Mouse (Mus musculus) stomach, embryonic 16.5 days (tissue): ENCODE results near the gene Lgals9. TPM values are rescaled to one million over a fixed set of nuclear protein-coding genes. Genes with fewer than 3 reads are reported as not detected.

Experiments
- ATAC-seq: fragments of 200-750 bp; cut with Nextera tagmentation; 2 replicates; pipeline ENCODE4 v1.8.0; 2017; ENCODE audit warnings: moderate number of reproducible peaks, moderate TSS enrichment; ENCODE audit not compliant: insufficient read depth, low FRiP score
- H3K27ac ChIP-seq: fragments of 300-500 bp; sonication (generic); 2 replicates; pipeline ENCODE4 v1.5.1; 2014; ENCODE audit warnings: low read length
- H3K27me3 ChIP-seq: fragments of 300-500 bp; sonication (generic); 2 replicates; pipeline ENCODE4 v1.6.1; 2014; ENCODE audit warnings: low read length, control low read depth, mixed read lengths; ENCODE audit not compliant: control insufficient read depth, insufficient read depth
- H3K36me3 ChIP-seq: fragments of 300-500 bp; sonication (generic); 2 replicates; pipeline ENCODE4 v1.6.1; 2014; ENCODE audit warnings: low read length; ENCODE audit not compliant: control insufficient read depth, insufficient read depth
- H3K4me1 ChIP-seq: fragments of 300-500 bp; sonication (generic); 2 replicates; pipeline ENCODE4 v1.6.1; 2014; ENCODE audit warnings: low read length, control low read depth, mixed read lengths; ENCODE audit not compliant: control insufficient read depth, insufficient read depth
- H3K4me2 ChIP-seq: fragments of 300-500 bp; sonication (generic); 2 replicates; pipeline ENCODE4 v1.6.1; 2014; ENCODE audit warnings: low read depth, low read length, mixed read lengths
- H3K4me3 ChIP-seq: fragments of 300-500 bp; sonication (generic); replicated peaks from 2 replicates; pipeline ENCODE4 v1.5.1; 2014; ENCODE audit warnings: mild to moderate bottlenecking, low read length
- H3K9ac ChIP-seq: fragments of 300-500 bp; sonication (generic); 2 replicates; pipeline ENCODE4 v1.6.1; 2014; ENCODE audit warnings: low read length
- H3K9me3 ChIP-seq: fragments of 300-500 bp; sonication (generic); replicated peaks from 2 replicates; pipeline ENCODE4 v1.6.1; 2016; ENCODE audit warnings: low read length, control low read depth; ENCODE audit not compliant: control insufficient read depth
- whole genome bisulfite sequencing: fragments of 180-500 bp; shearing (Covaris S2); extraction: QIAGEN DNeasy Blood & Tissue Kit; methylation state at CpG from one replicate; pipeline ENCODE4 v1.1.7; 2014; 5-methylcytosine and 5-hydroxymethylcytosine counted together
- polyA plus RNA-seq: library from polyadenylated mRNA; unstranded; fragments of >200 nt; fragmentation: Nextera tagmentation; extraction: Ambion mirVana; gene quantifications from 2 replicates; pipeline ENCODE4 v1.2.1, GENCODE M21; 2015

Gene Lgals9
- polyA plus RNA-seq, 1 experiment from 2014 or later, result 84.2 TPM

DNA sequence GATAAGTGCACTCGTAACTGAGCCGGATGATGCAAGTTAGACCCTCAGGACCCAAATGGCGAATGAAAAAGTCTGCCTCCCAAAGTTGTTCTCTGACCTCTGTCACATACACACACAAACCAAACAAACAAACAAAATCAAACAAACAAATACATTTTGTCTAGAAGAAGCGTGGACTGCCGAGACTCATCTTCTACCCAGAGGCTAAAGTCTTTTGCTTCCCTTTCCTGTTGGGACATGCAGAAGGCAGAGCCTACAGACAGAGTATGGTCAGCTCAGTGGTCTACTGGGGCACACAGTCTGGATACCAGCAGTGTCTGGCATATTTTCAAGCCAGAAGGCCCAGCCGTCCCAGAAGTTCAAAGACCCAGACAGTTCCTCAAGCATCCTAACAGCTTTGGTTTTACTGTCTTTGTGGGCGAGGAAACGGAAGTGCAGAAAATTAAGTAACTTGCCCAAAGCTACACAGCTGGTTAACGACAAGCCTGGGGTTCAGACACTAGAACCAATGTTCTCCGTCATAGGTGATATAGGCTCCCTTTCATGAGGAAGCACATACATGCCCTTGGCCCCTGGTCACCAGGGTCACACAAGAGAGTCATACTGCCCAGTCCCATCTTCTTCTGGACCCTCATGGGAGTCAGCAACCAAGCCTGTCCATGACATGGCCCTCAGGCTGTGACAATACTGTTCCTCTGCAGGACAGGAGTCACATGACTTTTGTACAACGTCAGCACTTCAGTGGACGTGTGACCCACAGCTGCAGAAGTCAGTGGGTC is 2.0 kb downstream of the Lgals9 start:
- H3K9ac ChIP-seq, result no peak overlapping the region
- WGBS, result 67% methylated on average over 12 of the region's 12 CpGs
- no peak for ATAC-seq
- H3K4me3 ChIP-seq, result no peak overlapping the region
- H3K36me3 ChIP-seq, result no peaks in the 10 kb centered on the region
- peaks cover 9% of the 10 kb centered on the region; the same call in 1 of the 2 replicates for H3K4me1 ChIP-seq
- H3K27ac ChIP-seq, result peak overlapping the region; percentile 52
- peak overlapping the region; percentile 45 for H3K4me2 ChIP-seq
- H3K9me3 ChIP-seq, result no peaks in the 10 kb centered on the region
- no peaks in the 10 kb centered on the region for H3K27me3 ChIP-seq

DNA sequence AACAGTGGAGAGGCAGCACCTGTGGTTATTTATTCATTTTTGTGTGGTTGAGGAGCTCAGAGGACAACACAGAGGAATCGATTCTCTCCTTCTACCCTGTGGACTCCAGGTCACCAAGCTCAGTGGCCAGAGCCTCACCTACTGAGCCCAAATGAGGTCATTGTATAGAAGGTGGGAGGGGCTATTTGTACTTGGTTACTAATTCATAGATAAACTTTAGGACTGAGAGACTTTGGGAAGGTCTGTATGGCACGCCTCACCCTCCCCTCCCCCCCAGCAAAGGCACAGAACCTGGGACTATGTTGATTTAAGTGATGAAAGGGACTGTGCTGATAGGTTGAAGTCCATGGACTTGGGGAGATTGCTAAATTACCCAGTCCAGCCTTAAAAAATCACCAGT is 2.7 kb downstream of the Lgals9 start:
- H3K27me3 ChIP-seq, result no peaks in the 10 kb centered on the region
- 54% methylated on average over 2 of the region's 2 CpGs for WGBS
- H3K4me3 ChIP-seq, result no peak overlapping the region
- no peak overlapping the region for H3K9ac ChIP-seq
- ATAC-seq, result peak; percentile 83
- H3K4me2 ChIP-seq, result no peak overlapping the region
- peaks cover 9% of the 10 kb centered on the region; the same call in 1 of the 2 replicates for H3K4me1 ChIP-seq
- no peaks in the 10 kb centered on the region for H3K36me3 ChIP-seq
- H3K27ac ChIP-seq, result peak overlapping the region; percentile 52; the same call in 1 of the 2 replicates
- no peaks in the 10 kb centered on the region for H3K9me3 ChIP-seq

DNA sequence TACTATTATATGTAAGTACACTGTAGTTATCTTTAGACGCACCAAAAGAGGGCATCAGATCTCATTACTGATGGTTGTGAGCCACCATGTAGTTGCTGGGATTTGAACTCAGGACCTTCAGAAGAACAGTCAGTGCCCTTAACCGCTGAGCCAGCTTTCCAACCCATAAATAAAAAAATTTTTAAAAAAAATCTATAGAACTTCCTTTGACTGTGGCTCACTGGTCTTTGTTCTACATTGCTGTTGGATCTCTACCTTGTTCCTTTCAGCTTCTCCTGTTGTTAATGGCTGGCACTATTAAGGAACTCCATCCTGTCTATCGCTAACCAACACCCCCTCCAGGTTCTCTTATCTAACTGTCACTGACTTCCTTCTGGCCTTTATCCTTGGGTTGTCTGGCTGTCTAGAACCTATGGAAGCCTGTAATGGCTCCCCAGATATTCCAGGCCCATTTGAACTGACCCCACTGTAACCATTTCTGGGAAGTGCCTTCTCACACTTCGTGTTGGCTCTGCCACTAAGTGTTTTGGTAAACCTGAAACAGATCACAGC is 4.6 kb downstream of the Lgals9 start:
- H3K9me3 ChIP-seq, result no peaks in the 10 kb centered on the region
- no peak overlapping the region for H3K27ac ChIP-seq
- H3K36me3 ChIP-seq, result no peaks in the 10 kb centered on the region
- H3K4me1 ChIP-seq, result peaks cover 9% of the 10 kb centered on the region; the same call in 1 of the 2 replicates
- H3K4me3 ChIP-seq, result no peak overlapping the region
- H3K4me2 ChIP-seq, result no peak overlapping the region
- H3K27me3 ChIP-seq, result no peaks in the 10 kb centered on the region
- no peak for ATAC-seq
- WGBS, result 72% methylated on average over 4 of the region's 4 CpGs
- no peak overlapping the region for H3K9ac ChIP-seq

DNA sequence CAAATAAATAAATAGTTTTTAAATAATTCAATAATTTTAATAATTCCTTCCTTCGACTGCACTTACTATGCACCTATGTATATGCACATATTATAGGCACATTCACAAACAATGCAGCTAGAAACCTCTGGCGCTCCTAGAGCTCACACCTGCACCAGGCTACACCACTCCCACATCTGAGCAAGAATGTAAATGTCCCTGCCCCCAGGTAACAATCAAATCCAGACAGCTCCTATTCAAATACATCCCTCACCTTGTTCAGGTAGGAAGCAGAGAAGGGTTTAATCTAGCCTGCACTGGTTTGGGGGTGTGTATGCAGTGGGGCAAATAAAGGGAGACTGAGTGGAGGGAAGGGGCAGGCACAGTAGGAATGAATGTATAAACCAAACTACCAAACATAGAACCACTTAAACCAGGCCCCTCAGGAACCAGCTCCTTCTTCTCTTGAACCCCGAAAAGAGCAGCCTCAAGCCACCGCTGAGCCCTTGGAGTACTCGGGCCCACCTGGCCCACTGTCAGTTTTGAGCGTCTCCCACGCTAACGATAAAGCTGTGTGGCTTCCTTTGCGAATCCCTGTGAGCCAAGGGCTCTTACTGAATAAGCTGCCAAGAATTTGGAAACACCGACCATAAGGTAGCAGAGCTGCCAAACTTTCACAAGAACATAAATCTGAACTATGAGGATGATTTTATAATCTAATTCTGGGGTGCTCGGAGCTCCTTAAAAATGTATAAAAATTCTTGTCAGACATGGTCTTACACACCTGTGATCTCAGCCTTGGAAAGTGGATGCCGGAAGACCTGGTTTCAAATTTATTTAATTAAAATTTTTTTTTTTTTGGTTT is 6.3 kb downstream of the Lgals9 start:
- no peaks in the 10 kb centered on the region for H3K9me3 ChIP-seq
- 74% methylated on average over 12 of the region's 12 CpGs for WGBS
- peak; percentile 25; the same call in 1 of the 2 replicates for ATAC-seq
- no peaks in the 10 kb centered on the region for H3K36me3 ChIP-seq
- no peaks in the 10 kb centered on the region for H3K27me3 ChIP-seq
- no peak overlapping the region for H3K4me3 ChIP-seq
- peaks cover 6% of the 10 kb centered on the region; the same call in 1 of the 2 replicates for H3K4me1 ChIP-seq
- H3K27ac ChIP-seq, result peak overlapping the region; percentile 60; the same call in 1 of the 2 replicates
- no peak overlapping the region for H3K9ac ChIP-seq
- H3K4me2 ChIP-seq, result no peak overlapping the region

DNA sequence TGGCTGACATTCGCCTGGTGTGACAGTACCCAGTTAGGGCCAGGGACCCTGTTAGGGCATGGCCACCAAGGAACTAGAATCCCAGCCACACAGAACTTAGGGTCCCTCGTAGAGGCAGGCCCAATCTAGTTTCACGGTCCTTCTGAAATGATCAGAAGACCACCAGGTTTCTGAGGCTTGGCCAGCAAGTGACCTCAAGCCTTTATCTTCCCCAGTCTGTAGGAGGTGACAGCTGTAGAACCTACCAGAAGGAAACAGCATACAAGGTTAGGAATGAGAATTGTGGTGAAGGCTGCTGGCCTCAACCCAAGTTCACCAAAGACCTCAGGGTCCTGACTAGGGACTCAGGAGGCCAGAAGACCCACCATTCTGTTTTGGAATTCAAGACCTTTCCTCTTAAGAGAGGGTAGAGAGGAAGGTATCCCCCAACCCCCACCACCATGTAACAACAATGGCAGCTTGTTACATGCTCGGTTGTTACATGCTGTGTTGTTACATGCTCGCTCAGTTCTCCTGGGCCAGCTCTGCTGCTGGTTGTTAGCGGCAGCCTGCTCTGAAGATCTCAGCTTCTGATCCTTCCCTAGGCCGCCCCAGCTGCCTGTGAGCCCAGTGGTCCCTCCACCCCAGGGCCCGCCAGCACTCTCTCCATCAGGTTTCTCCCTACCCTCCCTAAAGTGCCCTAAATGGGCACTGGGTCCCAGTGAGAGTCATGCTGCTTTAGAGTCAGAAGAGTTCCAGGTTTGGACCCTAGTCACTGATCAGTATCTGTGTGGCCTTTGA is 7.8 kb downstream of the Lgals9 start:
- no peak overlapping the region for H3K27ac ChIP-seq
- no peaks in the 10 kb centered on the region for H3K9me3 ChIP-seq
- no peak overlapping the region for H3K4me3 ChIP-seq
- no peak overlapping the region for H3K9ac ChIP-seq
- ATAC-seq, result no peak
- peaks cover 6% of the 10 kb centered on the region; the same call in 1 of the 2 replicates for H3K4me1 ChIP-seq
- H3K4me2 ChIP-seq, result no peak overlapping the region
- 86% methylated on average over 8 of the region's 8 CpGs for WGBS
- H3K36me3 ChIP-seq, result no peaks in the 10 kb centered on the region
- H3K27me3 ChIP-seq, result no peaks in the 10 kb centered on the region

DNA sequence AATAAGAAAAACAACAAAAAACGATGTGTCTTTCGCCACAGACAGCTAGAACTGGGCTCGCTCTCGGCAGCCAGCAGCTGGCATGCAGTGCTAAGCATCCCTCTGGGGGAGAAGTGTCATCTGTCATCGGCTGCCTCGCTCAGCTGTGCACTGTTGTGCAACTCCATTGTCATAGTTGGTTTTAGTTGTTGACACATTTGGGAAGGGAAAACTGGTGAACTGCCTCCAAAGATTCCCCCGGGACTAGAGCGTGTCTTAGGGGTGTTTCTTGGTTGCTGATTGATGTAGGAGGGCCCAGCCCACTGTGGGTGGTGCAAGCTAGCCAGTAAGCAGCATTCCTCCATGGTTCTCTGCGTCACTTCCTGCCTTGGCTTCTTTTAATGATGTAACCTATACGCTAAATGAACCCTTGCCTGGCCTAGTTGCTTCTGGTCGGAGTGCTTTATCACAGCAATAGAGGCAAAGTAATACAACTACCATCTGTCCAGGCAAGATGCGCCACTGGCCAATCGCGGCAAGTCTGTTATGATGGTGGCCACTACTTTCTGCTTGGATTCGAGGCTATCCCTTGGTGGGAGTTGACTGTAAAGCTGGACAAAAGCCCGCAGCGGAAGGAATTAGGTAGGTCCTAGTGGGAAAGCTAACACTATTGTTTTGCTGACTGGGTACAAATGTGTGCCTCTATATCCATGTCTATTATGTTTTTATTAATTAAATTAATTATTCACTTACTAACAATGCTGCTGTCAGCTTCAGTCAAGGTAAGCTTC is 11.2 kb downstream of the Lgals9 start:
- Histone ChIP-seq H3K4me3 (no peak overlapping the region), H3K9me3 (no peaks in the 10 kb centered on the region), H3K27me3 (no peaks in the 10 kb centered on the region), H3K36me3 (no peaks in the 10 kb centered on the region), H3K4me1 (peaks cover 6% of the 10 kb centered on the region; the same call in 1 of the 2 replicates), H3K9ac (no peak overlapping the region), H3K27ac (no peak overlapping the region; the same call in 1 of the 2 replicates), H3K4me2 (no peak overlapping the region)
- 68% methylated on average over 17 of the region's 17 CpGs for WGBS
- no peak for ATAC-seq

DNA sequence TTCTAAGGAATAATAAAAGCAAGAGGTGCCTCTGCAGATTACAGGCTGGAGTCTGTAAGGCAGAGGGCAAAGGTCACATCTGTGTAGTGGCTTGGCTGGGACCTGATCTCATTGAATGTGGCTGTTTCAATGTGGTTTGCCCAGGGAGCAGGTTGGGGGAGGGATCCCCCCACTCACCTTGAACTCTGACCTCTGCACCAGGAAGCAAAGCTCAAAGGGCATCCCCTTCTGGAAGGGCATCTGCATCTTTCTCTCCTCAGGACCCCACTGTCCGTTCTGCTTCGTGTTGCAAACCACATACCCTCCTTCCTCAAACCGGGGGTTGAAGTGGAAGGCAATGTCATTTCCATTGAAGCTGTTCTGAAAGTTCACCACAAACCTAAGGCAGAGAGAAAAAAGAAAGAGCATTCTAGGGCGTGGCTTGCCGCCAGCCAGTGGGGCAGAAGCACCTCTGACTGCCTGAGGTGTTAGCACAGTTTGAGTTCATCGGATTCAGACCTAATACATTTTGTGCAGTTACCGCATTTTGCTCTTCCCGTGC is 11.9 kb downstream of the Lgals9 start:
- H3K9ac ChIP-seq, result no peak overlapping the region
- H3K4me1 ChIP-seq, result peaks cover 6% of the 10 kb centered on the region; the same call in 1 of the 2 replicates
- no peaks in the 10 kb centered on the region for H3K36me3 ChIP-seq
- H3K4me2 ChIP-seq, result no peak overlapping the region
- H3K27me3 ChIP-seq, result no peaks in the 10 kb centered on the region
- no peak overlapping the region for H3K27ac ChIP-seq
- ATAC-seq, result no peak
- 47% methylated on average over 8 of the region's 8 CpGs for WGBS
- H3K4me3 ChIP-seq, result no peak overlapping the region
- no peaks in the 10 kb centered on the region for H3K9me3 ChIP-seq

DNA sequence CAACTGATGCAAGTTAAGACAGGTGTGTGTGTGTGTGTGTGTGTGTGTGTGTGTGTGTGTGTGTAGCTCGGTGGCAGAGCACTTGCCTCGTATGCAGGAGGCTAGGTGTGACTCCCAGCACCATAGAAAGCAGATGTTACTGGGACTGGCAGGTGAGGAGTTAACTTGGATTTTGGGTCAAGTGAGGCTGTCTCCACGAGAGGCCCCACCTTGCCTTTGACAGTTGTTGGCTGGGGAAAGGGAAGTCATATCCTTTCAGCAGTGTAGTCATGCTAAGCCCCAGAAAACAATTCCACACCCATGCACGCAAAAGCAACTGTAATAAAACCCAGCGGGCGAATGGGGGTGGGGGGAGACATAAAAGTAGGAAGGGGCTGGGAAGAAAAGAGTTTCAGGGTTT is 12.4 kb downstream of the Lgals9 start:
- Histone ChIP-seq H3K4me1 (peaks cover 6% of the 10 kb centered on the region; the same call in 1 of the 2 replicates), H3K27ac (no peak overlapping the region), H3K9me3 (no peaks in the 10 kb centered on the region), H3K27me3 (no peaks in the 10 kb centered on the region), H3K36me3 (no peaks in the 10 kb centered on the region), H3K4me3 (no peak overlapping the region), H3K9ac (no peak overlapping the region), H3K4me2 (no peak overlapping the region)
- no peak for ATAC-seq
- WGBS, result 39% methylated on average over 6 of the region's 6 CpGs
